Mouse (Mus musculus): ENCODE data around the gene Nfatc4.
A peak's percentile ranks its signal among the peaks of the same experiment; 100 is the strongest.

Gene Nfatc4

DNA sequence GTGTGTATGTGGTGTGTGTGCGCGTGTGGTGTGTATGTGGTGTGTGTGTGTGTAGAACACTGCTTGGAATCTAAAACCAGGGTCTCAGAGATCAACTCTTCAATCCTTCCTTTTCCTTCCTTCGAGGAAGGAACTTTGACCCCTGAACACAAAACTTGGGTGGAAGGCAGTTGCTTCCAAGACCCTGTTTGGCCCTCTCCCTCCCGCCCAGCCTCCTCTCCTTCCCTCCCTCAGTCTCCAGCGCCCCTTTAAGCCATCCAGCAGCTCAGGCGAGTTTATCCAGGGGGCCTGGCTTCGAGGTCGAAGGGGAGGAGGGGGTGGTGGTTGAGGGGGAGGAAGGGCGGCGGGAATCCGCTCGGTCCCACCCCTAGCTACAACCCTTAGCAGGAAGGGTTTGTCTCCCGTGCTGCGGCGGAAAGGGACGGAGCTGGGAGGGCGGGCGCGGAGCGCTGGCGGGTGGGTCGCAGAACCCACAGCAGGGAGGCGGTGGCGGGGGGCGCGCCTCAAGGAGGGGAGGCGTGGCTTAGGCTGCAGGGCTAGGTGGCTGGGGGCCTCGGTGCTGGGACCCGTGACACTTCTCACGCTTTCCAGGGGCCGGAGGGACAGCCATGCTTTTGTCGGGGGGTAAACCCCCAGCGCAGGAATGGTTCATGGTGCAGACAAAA is 30.8 kb downstream of the Nfatc4 start, which contains the start of gene Nynrin:
Gene Nynrin, plus strand, starts transcription at position 390 of the 665 bp plus-strand sequence.
- DNase-seq (ENCODE audit: extremely low read depth, low read depth) = no peak

DNA sequence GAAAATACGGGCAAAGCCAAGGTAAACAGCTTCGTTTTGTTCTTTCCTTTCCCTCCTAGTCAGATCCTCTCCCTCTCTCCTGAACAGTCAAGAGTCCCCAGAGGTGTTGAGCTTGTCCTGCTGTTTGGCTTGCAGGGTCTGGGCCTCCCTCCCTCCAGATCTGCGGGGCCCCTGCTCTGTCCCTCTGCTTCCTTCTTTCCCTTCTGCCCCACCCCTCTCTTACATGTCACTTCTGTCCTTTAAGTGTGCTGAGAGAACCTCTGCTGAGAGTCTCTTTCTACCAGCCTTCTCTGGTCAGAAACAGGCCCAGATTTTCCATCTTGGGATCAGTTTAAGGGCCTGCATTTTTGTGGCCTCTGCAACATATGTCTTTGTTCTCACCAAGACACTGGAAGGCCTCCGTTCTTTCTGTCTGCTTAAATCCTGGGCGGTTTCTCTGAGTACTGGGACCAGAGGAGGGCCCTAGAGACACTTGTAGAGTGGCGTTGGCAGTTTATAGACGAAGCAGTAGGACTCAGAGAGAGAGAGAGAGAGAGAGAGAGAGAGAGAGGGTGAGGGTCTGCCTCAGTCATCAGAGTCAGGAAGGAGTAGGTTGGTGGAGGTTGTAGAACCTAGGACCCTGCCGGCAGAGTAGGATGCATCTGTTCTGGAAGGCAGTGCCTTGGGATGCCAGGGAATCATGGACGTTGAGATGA is 31.6 kb downstream of the Nfatc4 start:
- DNase-seq (ENCODE audit: extremely low read depth, low read depth) = no peak

DNA sequence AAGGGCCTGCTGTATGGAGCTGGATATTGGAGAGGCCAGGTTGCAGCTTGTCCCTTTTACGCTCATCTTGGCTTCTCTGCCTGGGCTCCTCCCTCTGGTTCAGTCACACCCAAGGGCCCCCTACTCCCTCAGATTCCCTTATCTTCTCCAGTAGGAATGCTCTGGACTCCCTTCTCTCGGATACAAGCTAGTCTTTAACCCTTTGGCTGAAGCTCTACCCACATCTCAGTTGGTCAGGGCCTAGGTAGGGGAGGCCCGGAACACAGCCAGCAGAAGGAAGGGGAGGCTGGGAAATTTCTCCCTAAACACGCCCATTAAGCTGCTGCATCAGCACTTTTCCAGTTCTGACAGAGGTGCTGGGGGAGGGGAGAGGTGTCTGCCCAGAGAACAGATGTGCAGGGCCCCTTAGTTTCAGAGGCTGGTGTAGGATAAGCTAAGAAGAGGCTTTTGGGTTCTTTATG is 32.2 kb downstream of the Nfatc4 start:
- DNase-seq (ENCODE audit: extremely low read depth, low read depth) = no peak

DNA sequence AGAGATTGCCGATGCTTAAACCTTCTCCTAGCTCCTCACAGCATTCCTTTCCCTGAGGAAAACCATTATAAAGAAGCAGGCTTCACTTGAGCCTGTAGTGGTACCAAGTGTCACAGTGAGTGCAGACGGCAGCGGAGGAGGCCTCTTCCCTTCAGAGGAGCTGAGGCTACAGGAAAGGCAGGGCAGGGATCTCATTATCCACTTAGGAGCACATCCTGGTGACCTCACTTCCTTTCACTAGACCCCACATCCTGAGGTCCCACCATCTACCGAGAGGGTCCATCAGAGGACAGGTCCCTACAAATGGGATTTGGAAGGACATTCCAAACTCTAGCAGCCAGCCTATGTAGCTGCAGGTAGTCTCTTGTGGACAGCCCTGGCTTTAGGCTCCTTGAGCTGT is 34.6 kb downstream of the Nfatc4 start:
- DNase-seq (ENCODE audit: extremely low read depth, low read depth) = no peak

- DNase-seq (ENCODE audit: extremely low read depth, low read depth) = no peak
Observed at GRCm38 (mm10) chr14:55862186-55862585, 39.2 kb downstream of the Nfatc4 start.

DNA sequence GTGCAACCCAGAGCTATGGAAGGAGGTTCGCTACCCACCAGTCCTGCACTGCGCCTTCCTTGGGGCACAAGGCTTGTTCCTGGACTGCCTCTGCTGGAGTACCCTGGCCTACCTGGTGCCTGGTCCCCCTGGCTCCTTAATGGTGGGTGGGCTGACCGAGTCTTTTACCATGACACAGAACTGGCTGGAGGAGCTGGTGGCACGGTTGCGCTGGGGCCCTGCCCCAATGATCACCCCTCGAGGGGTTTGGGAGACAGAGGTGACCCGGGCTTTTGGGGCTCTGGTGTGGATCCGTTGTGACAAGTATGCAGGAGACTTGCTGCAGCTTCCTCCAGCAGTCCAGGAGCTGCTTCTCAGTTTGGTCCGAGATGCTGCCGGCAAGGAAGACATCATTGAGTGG is 40.0 kb downstream of the Nfatc4 start:
- no peak for DNase-seq (ENCODE audit: extremely low read depth, low read depth)

DNA sequence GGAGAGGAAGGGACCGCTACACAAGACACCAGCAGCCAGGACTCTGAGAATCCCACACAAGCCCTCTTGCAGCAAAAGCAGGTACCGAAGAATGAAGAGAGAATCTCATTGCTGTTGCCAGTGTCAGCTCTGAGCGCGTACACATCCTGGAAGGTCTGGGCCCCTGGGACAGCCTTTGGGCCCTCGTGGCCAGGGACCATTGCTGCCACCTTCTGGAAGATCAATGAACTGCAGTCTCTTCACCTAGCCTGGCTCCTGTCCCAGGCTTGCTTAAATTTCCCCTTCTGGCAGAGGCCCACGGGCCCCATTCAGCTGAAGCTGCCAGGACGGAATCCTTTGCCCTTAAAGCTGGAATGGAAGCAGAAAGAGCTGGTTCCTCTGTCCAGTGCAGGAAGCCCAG is 40.8 kb downstream of the Nfatc4 start:
- DNase-seq (ENCODE audit: extremely low read depth, low read depth) = peak; percentile 41

DNA sequence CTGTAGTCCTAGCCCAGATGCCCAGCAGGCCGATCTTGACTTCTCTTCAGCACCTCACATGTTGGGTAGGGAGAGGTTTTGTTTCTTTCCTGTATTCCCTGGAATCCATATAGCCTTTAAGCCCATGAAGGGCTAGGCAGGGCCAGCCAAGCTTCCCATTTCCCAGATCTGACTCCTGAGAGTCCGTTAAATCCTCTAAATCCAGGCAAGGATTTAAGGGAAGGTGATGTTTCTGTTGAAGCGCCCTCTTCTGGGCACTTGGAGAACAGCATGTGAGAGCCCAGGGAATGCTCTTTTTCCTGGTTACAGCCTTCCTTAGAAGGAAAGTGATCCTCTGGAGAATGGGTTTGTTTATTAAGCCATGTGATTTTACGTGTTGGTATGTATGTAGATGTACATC is 44.0 kb downstream of the Nfatc4 start:
- DNase-seq (ENCODE audit: extremely low read depth, low read depth) = no peak

- DNase-seq (ENCODE audit: extremely low read depth, low read depth) = no peak
Observed at GRCm38 (mm10) chr14:55868230-55869026, 45.5 kb downstream of the Nfatc4 start.

DNA sequence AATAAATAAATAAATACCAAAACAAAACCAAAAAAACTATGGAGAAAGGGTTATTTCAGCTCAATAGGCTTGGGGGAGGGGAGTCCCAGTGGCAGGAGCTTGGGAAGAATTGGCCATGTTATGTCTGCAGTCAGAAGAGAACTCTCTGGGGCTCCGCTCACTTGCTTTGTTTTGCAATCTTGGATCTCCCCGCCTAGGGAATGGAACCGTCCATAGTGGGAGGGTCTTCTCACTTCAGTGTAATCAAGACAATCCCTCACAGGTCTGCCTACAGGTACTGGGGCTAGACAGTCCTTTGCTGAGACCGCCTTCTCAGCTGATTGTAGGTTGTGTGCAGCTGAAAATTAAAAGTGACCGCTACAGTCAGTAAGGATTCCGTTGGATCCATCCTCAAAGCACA is 46.6 kb downstream of the Nfatc4 start:
- DNase-seq (ENCODE audit: extremely low read depth, low read depth) = no peak

GRCm38 (mm10) chr14:55872039-55872438 is 49.1 kb downstream of the Nfatc4 start:
- no peak for DNase-seq (ENCODE audit: extremely low read depth, low read depth)

DNA sequence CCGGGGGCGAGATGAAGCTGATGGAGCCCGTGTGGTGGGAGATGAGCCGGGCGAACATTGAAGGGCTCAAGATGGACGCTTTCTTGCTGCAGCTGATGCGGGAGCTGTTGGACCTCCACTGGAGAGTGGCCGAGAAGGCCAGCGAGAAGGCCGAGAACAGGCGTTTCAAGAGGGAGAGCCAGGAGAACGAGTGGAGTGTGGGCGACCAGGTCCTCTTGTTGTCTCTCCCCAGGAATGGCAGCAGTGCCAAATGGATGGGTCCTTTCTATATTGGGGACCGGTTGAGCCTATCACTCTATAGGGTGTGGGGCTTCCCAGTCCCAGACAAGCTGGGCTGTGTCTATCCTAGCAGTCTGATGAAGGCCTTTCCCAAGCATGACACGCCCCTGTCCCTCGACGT is 49.6 kb downstream of the Nfatc4 start:
- no peak for DNase-seq (ENCODE audit: extremely low read depth, low read depth)

DNA sequence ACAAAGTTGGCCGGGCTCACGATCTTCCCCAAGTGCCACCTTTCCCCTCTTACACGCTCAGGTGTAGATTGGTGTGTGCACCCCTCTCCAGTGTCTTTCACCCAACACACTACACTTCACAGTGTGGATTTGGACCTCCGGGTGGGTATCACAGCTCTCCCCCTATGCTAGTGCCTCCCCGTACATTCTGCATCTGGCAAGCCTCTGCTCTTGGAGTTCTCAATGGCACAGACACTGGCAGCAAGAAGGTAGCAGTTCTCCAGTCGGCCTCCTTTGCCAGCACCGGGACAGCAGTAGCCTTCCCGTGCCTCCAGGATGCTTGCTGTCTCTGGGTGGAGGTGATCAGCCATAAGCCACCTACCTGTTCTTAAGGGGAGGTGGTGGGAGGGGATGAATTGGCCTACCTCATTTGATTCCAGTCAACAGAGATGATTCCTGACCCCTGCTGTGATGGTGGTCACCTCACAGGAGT is 50.3 kb downstream of the Nfatc4 start:
- no peak for DNase-seq (ENCODE audit: extremely low read depth, low read depth)

GRCm38 (mm10) chr14:55873714-55874683 is 51.1 kb downstream of the Nfatc4 start:
- DNase-seq (ENCODE audit: extremely low read depth, low read depth) = peak; percentile 71

DNA sequence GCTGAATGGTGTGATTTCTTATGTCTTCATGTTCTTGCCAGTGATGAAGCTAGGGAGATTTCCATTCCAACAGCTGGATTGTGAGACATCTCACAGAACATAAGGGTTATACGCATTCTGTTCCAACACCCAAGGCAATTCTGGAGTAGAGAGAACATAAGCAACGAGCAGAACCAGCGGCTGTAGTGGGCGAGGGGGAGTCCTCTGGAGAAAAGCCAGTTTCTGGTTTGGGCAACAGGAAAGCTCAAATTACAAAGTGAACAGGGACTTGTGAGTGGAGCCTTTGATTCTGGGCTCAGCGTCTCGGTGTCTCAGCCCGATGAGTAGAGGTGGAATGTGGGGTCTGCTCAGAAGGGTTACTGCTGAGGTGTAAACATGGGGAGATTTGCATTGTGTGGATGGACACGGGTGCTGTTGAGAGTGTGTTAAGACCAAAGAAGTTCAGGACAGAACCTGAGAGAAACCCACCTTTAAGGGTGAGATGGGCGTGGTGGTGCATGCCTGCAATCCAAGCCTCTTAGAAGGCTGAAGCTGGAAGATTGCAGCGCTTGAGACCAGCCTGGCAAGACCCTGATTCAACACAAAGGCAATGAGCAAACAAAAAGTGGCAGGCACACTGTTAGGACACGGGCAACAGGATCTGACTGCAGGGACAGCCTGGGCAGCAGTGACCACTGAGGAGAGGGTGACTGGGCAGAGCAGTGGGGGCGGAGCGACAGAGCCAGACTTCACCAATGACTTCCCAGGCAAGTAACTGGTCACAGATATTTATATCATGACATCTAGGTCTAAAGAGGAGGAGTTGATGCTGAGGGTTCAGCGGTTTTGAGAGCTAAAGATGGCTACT is 54.7 kb downstream of the Nfatc4 start:
- no peak for DNase-seq (ENCODE audit: extremely low read depth, low read depth)

DNA sequence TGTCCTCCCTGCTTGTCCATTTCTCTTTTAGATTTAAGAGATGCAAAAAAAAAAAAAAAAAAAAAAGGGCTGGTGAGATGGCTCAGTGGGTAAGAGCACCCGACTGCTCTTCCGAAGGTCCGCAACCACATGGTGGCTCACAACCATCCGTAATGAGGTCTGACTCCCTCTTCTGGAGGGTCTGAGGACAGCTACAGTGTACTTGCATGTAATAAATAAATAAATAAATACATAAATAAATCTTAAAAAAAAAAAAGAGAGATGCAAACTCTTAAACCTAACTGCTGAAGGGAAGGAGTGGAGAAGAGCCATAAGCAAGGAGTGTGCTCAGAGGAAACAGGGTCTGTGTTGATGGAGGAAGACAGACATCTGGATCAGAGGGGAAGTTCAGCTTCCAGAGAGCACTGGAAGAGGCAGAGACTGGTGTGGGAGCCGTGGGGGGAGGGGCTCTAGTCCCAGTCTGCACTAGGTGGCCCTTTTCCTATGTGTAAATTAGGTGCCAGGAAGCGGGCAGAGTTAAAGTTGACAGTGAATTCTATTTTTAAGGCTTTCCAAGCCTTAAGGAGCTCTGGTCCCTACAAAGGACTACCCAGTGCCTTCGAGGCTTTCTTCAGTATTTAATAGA is 55.5 kb downstream of the Nfatc4 start:
- no peak for DNase-seq (ENCODE audit: extremely low read depth, low read depth)

GRCm38 (mm10) chr14:55879623-55880022 is 56.7 kb downstream of the Nfatc4 start:
- DNase-seq (ENCODE audit: extremely low read depth, low read depth) = peak; percentile 54

DNA sequence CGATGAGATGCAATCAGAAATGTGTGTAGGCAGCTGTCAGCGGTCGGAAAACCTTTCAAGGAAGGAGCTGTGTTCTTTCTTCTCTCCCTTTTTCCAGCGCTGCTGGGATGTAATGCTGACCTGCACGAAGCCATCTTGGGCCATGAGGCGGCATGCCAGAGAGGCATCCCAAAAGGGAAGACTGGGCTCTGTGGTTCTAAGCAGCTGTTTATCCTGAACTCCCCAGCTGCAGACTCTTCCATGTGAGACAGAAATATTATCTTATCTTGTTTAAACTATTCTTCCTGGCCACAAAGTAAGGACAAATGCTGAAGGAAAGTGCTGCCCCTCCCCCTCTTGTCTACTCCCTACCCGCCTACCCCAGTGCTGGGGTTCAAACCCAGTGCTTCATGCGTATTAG is 58.0 kb downstream of the Nfatc4 start:
- peak; percentile 64 for DNase-seq (ENCODE audit: extremely low read depth, low read depth)

- no peak for DNase-seq (ENCODE audit: extremely low read depth, low read depth)
Observed at GRCm38 (mm10) chr14:55882171-55882641, 59.3 kb downstream of the Nfatc4 start.
